Mouse (Mus musculus) kidney, postnatal 4 days (tissue): ENCODE measurements around the gene Sema4c.

Experiments
- DNase-seq, 2 experiments: peaks; one replicate each; pipeline ENCODE4 v3.0.0; 2021; ENCODE audit warnings: mixed read lengths in 2 of 2

The Sema4c gene

GRCm38 (mm10) chr1:36533546-36533945, 24.6 kb downstream of the Sema4c start:
- no peak for DNase-seq

GRCm38 (mm10) chr1:36531461-36531860, 26.7 kb downstream of the Sema4c start:
- no peak for DNase-seq

- no peak for DNase-seq
Measured at GRCm38 (mm10) chr1:36530962-36531361, 27.2 kb downstream of the Sema4c start.

GRCm38 (mm10) chr1:36530485-36530884, 27.7 kb downstream of the Sema4c start:
- DNase-seq: peak in 1 of 2 experiments; percentile 47

- no peak for DNase-seq
Measured at GRCm38 (mm10) chr1:36529875-36530274, 28.3 kb downstream of the Sema4c start.

- DNase-seq: no peak
Measured at GRCm38 (mm10) chr1:36529274-36529673, 28.9 kb downstream of the Sema4c start.

GRCm38 (mm10) chr1:36528351-36528750, 29.8 kb downstream of the Sema4c start:
- DNase-seq: no peak

GRCm38 (mm10) chr1:36526903-36527302, 31.2 kb downstream of the Sema4c start:
- no peak for DNase-seq

GRCm38 (mm10) chr1:36525774-36526173, 32.4 kb downstream of the Sema4c start:
- DNase-seq: no peak

GRCm38 (mm10) chr1:36524058-36524457, 34.1 kb downstream of the Sema4c start:
- no peak for DNase-seq

GRCm38 (mm10) chr1:36523332-36524013, 34.7 kb downstream of the Sema4c start:
- DNase-seq: no peak

GRCm38 (mm10) chr1:36522210-36522609, 35.9 kb downstream of the Sema4c start:
- DNase-seq: no peak

- DNase-seq: no peak
Measured at GRCm38 (mm10) chr1:36519626-36520025, 38.5 kb downstream of the Sema4c start.

- DNase-seq: no peak
Measured at GRCm38 (mm10) chr1:36518259-36518658, 39.9 kb downstream of the Sema4c start.

GRCm38 (mm10) chr1:36513718-36514117, 44.4 kb downstream of the Sema4c start:
- peak; percentile 61 to 72 for DNase-seq

GRCm38 (mm10) chr1:36513310-36513709, 44.8 kb downstream of the Sema4c start:
- no peak for DNase-seq

GRCm38 (mm10) chr1:36512966-36513280, 45.2 kb downstream of the Sema4c start:
- DNase-seq: no peak

- DNase-seq: peak; percentile 59 to 73
Measured at GRCm38 (mm10) chr1:36512089-36512965, 45.8 kb downstream of the Sema4c start.

GRCm38 (mm10) chr1:36511289-36512021, 46.7 kb downstream of the Sema4c start, which contains the start of gene Cnnm3:
TSS of gene Cnnm3 (plus strand) at chr1:36511867.
- peak; percentile 100 for DNase-seq

- DNase-seq: no peak
Measured at GRCm38 (mm10) chr1:36508238-36508637, 49.9 kb downstream of the Sema4c start.

- DNase-seq: peak; percentile 88 to 90
Measured at GRCm38 (mm10) chr1:36501261-36501660, 56.9 kb downstream of the Sema4c start.
